Mouse (Mus musculus) cortical plate, adult 2 months (tissue): ENCODE data around the gene Surf4.

Experiments used
- CTCF ChIP-seq: fragments of 200-500 bp; IDR thresholded peaks from 2 replicates; pipeline ENCODE4 v1.5.1; 2011; ENCODE audit warnings: mild to moderate bottlenecking, control low read depth, low read length; ENCODE audit not compliant: insufficient read depth; ENCODE audit errors: extremely low read depth
- POLR2A ChIP-seq: fragments of 200-500 bp; IDR thresholded peaks from 2 replicates; pipeline ENCODE4 v1.6.1; 2011; ENCODE audit warnings: mild to moderate bottlenecking, low read length, control low read depth; ENCODE audit not compliant: insufficient read depth; ENCODE audit errors: extremely low read depth

DNA sequence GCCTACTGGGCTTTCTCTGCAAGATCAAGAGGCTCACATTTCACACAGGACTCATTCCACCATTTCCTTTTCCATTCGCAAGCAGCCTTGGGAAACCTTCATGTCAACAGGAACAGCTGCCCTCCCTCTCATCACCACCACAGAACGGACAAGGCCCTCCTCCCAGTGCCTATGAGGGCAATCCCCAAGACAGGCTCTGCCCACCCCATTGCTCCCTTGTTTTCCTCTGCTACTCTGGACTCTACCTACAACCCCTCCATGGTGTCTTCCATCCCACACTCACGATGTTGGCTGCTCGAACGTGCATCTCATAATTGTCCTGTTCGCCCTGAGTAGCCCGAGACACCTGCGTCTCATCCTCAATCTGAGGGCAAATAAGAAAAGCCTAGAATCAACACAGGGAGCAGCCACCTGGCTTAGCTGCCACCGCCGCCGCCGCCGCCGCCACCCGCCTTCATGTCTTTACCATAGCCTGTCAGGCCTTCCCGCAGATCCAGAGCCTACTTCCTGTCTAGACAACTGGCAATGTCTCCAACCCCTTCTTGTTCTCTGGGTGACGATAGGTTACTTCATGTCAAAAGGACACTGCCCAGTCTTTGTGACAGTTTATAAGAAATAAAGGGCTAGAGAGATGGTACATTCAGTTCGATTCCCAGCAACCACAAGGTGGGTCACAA, 24.9 kb downstream of the Surf4 start:
- TF ChIP-seq CTCF (no peak), POLR2A (no peak)
